Mouse (Mus musculus) cerebellum, adult 2 months (tissue): Measurements from ENCODE around the gene Fndc3b.

Source experiments
- CTCF ChIP-seq: fragments of 200-500 bp; IDR thresholded peaks from 2 replicates; pipeline ENCODE4 v1.5.1; 2011; ENCODE audit warnings: low read depth, mild to moderate bottlenecking, control low read depth, low read length, moderate library complexity, borderline replicate concordance; ENCODE audit not compliant: insufficient read depth
- POLR2A ChIP-seq: fragments of 200-500 bp; IDR thresholded peaks from 2 replicates; pipeline ENCODE4 v1.6.1; 2011; ENCODE audit warnings: low read length, control low read depth, borderline replicate concordance; ENCODE audit not compliant: insufficient read depth

- TF ChIP-seq CTCF (no peak), POLR2A (no peak)
These were observed 94.5 kb downstream of the Fndc3b start for GRCm38 (mm10) chr3:27616421-27617236.
